Mouse (Mus musculus) 3T3-L1 (cell line): ENCODE measurements around the gene Ankrd33.
A peak's percentile ranks its signal among the peaks of the same experiment; 100 is the strongest.

Experiments used
- DNase-seq: peaks from one replicate; pipeline ENCODE4 v3.0.0-alpha.2; 2015; ENCODE audit warnings: low read depth, low spot score

Gene Ankrd33

DNA sequence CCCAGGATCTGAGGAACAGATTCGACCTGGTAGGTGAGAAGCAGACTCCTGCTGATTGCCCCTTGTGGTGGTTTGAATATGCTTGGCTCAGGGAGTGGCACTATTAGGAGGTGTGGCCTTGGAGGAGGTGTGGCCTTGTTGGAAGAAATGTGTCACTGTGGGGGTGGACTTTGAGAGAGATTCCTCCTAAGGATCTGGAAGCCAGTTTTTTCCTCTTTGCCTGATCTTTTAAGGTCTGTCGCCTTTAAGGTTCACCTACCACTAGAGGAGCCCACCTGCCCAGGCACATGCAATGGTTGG lies 6.7 kb downstream of the Ankrd33 start:
- DNase-seq = peak; percentile 63

GRCm38 (mm10) chr15:101123202-101123601 lies 7.6 kb downstream of the Ankrd33 start:
- DNase-seq = no peak

GRCm38 (mm10) chr15:101125561-101125960 lies 10.0 kb downstream of the Ankrd33 start:
- no peak for DNase-seq

- no peak for DNase-seq
These were observed 11.5 kb downstream of the Ankrd33 start for GRCm38 (mm10) chr15:101126876-101127544.

DNA sequence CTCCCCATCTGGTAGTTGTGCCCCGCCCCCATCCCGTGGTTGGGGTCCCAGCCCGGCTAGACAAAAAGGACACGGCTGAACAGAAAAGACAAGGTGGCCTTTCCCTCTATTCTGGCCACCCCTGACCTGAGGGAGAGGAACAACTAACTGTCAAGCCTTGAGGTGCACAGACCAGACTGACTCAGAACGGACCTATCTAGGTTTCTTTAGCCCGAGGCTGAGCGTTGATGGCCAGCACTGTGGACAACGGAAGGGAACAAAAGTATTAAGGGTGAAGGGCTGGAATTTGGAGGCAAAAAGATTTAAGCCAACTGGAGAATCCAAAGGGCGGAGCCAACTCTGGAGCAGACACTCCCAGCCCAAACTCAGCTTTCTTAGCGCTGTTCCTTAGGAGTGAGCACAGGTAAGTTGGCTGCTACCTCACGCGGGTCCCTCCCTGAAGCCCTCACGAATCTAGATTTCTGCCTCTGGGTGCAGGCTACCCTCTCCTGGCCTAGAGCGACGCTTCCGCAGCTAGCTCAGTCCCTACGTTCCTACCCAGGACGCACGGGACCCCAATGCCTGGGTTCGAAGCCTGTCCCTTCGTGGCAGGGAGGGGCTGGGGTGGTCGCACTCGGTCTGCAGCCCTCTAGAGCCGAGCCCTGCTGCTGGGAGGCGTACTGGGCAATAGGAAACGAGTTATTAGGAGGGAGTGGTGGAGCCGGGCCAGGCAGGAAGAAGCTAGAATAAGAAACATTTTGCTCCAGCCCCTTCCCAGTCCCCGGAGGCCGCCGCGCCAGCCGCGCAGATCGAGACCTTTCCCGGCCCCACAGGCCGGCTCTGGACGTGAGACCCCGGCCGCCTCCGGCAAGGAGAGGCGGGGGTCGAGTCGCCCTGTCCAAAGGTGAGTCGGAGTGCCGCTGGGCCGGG lies 12.9 kb downstream of the Ankrd33 start, which contains the start of gene Acvrl1:
TSS of gene Acvrl1 (plus strand) at position 342 of the 909 bp plus-strand sequence.
- no peak for DNase-seq

- no peak for DNase-seq
These were observed 13.9 kb downstream of the Ankrd33 start for GRCm38 (mm10) chr15:101129412-101129811.

- no peak for DNase-seq
These were observed 15.9 kb downstream of the Ankrd33 start for GRCm38 (mm10) chr15:101131498-101131897.

GRCm38 (mm10) chr15:101132041-101132440 lies 16.5 kb downstream of the Ankrd33 start:
- no peak for DNase-seq

DNA sequence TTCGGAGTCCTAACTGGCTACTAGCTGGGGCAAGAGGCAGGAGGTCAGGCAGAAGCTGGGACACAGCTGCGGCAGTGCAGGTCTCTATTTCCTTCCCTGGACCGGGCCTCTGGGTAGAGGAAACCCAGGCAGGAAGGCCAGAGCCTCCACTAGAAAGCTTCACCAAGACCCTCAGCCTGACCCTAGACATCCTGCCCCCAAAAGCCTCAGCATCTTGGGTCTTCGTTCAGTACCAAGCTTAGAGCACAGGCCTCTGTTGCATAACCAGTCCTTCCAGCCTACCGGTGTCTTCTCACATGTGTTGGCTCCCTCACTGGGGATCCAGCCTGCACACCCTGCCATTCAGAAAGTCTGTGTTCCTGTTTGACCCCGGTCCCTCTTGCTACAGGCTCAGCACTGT lies 17.2 kb downstream of the Ankrd33 start:
- DNase-seq = no peak

DNA sequence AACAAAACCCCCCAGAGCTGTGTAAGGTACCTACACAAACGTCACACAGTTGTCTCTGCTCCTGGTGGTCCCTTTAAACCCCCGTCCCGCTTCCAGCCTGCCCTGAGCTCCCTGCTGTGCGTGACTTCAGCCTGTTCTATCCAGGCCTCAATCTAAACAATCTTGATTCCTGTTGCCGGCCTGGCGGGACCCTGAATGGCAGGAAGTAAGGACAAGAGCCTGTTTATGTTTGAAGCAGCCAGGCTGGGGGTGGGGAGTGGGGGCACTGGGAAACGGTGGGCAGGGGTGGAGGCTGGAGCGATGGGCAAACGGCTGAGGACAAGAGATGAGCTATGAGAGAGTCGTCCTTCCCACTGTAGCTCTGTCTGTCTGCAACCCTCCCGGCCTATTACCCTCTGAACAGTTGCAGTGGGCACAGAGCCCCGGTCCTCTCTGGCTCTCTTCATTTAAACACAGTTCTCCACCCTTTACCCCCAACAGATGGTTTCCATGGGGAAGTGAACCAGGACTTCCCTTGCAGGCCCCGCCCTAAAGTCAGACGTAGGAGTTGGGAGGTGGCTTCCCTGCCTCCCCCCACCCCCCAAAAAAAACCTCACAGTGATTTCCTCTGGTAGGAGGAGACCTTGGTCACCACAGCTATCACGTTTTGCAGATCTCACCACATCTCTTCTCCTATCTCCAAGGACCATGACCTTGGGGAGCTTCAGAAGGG lies 18.6 kb downstream of the Ankrd33 start:
- DNase-seq = no peak

- DNase-seq = no peak
These were observed 19.9 kb downstream of the Ankrd33 start for GRCm38 (mm10) chr15:101135405-101135804.

DNA sequence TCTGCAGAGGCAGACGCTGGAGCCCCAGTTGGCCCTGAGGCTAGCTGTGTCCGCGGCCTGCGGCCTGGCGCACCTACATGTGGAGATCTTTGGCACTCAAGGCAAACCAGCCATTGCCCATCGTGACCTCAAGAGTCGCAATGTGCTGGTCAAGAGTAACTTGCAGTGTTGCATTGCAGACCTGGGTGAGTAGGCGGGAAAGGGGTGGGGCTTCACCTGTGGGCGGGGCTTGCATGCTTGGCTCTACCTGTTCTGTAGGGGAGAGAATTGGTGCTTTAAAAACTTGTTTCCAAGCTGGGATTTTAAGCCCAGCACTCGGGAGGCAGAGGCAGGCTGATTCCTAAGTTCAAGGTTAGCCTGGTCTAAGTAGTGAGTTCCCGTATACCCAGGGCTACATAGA lies 21.9 kb downstream of the Ankrd33 start:
- no peak for DNase-seq

- DNase-seq = no peak
These were observed 23.1 kb downstream of the Ankrd33 start for GRCm38 (mm10) chr15:101138675-101139074.

DNA sequence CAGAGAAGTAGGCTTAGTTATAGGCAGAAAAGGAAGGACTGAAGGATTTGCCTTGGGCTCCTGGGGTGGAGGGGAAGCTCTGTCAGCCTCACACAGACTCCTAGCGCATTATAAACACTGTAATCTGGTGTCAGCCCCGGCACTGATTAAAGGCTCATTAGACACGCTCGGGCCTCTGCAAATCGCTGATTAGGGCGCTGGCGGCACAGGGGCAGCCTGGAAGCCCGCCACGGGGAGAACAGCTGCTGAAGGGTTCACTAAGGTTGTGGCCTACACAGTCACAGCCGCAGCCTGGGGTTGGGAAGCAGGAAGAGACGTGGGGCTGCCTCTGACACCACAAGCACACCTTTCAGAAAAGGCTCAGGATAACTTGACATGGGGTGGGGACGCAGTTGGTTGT lies 24.3 kb downstream of the Ankrd33 start:
- no peak for DNase-seq

DNA sequence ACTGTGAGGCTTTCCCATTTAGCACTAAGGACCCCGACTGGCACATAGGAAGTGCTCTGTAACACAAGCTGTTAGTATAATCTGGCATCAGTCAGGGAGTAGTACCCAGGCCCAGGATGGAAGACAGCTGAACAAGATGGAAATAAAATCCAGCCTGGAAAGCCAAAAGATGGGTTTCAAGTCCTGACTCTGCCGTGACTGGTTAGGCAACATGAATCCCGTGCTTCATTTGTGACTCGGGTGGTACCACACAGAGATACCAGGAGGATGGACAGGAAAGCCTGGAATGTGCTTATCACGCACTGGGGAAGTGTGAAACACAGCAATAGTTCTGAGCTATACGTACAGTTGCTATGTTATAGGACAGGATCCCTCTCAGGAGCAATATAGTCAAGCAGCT lies 25.0 kb downstream of the Ankrd33 start:
- no peak for DNase-seq

DNA sequence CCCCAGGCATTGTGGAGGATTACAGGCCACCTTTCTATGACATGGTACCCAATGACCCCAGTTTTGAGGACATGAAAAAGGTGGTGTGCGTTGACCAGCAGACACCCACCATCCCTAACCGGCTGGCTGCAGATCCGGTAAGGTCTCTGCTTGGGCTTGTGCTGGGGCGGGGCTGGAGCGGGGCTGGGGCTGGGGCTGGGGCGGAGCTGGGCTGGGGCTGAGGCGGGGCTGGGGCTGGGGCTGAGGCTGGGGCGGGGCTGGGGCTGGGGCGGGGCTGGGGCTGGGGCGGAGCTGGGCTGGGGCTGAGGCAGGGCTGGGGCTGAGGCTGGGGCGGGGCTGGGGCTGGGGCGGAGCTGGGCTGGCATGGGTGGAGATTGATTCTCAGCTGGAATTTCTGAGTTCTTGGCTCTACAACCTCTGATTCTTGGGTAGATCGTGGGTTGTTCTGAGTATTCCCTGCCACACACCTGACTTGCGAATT lies 25.5 kb downstream of the Ankrd33 start:
- peak; percentile 65 for DNase-seq

DNA sequence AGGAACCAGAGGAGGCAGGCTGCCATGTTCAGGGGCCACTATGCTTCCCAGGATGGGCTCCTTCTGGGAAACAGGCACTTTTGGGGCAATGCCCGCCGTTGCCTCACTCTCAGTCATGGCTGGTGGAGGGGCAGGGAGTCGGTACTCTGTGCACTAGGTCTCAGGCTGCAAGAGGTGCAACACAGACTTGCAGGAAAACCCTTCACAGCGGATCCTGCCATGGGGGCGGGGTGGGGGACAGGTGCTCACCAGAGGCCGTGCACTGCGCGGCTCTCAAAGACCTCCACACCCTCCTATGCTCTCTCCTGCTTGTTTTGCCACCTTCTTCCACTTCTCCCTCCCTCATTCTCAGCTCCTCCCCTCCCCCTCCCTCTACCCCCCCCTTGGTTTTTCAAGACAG lies 27.1 kb downstream of the Ankrd33 start:
- DNase-seq = no peak

GRCm38 (mm10) chr15:101143494-101143893 lies 27.9 kb downstream of the Ankrd33 start:
- peak; percentile 60 for DNase-seq

DNA sequence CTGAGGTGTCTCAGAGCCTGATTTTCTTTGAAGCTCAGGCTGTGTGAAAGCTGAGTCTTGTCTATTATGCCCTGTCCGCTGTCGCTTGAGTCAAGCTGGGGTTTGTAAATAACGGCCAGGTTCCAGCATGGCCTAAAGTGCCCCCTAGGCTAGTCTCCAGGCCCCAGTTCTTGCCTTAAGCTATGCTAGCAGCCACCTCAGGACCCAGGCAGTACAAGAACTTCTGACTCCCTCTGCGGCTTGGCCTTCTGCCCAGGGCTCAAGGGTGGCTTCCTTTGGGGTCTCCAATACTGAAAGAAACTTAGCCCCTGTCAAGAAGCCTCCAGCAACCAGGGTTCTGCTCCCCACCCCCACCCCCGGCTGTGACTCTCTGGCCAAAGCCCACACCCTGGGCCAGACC lies 28.6 kb downstream of the Ankrd33 start:
- no peak for DNase-seq

- DNase-seq = no peak
These were observed 29.2 kb downstream of the Ankrd33 start for GRCm38 (mm10) chr15:101144779-101145178.

GRCm38 (mm10) chr15:101145424-101146099 lies 30.0 kb downstream of the Ankrd33 start:
- peak; percentile 85 for DNase-seq
